Mouse (Mus musculus): Measurements from ENCODE around the gene Lrrc40.
A peak's percentile ranks its signal among the peaks of the same experiment; 100 is the strongest.

Gene Lrrc40

GRCm38 (mm10) chr3:158036329-158036988 lies at the start of gene Lrrc40, which contains the start of gene Srsf11:
Lrrc40 (plus strand) TSS chr3:158036662.
Srsf11 (minus strand) TSS chr3:158036639.
- peak; percentile 91 for DNase-seq (ENCODE audit: low read depth, low spot score)

GRCm38 (mm10) chr3:157993322-157993721 lies 43.1 kb upstream of the Lrrc40 start:
- no peak for DNase-seq (ENCODE audit: low read depth, low spot score)

- no peak for DNase-seq (ENCODE audit: low read depth, low spot score)
Observed at GRCm38 (mm10) chr3:157995726-157996125, 40.7 kb upstream of the Lrrc40 start.

GRCm38 (mm10) chr3:157998742-157999369 lies 37.6 kb upstream of the Lrrc40 start:
- DNase-seq (ENCODE audit: low read depth, low spot score), result no peak

- no peak for DNase-seq (ENCODE audit: low read depth, low spot score)
Observed at GRCm38 (mm10) chr3:158008647-158009046, 27.8 kb upstream of the Lrrc40 start.

- DNase-seq (ENCODE audit: low read depth, low spot score), result no peak
Observed at GRCm38 (mm10) chr3:158009762-158010320, 26.6 kb upstream of the Lrrc40 start.

- peak; percentile 74 for DNase-seq (ENCODE audit: low read depth, low spot score)
Observed at GRCm38 (mm10) chr3:158031371-158031925, 5.0 kb upstream of the Lrrc40 start.

GRCm38 (mm10) chr3:158032106-158032505 lies 4.4 kb upstream of the Lrrc40 start:
- DNase-seq (ENCODE audit: low read depth, low spot score), result no peak

GRCm38 (mm10) chr3:158035866-158036265 lies 596 bp upstream of the Lrrc40 start:
- DNase-seq (ENCODE audit: low read depth, low spot score), result no peak

- DNase-seq (ENCODE audit: low read depth, low spot score), result no peak
Observed at GRCm38 (mm10) chr3:158038106-158038505, 1.6 kb downstream of the Lrrc40 start.

- no peak for DNase-seq (ENCODE audit: low read depth, low spot score)
Observed at GRCm38 (mm10) chr3:158040755-158041154, 4.3 kb downstream of the Lrrc40 start.

GRCm38 (mm10) chr3:158049508-158049907 lies 13.0 kb downstream of the Lrrc40 start:
- DNase-seq (ENCODE audit: low read depth, low spot score), result no peak

GRCm38 (mm10) chr3:158060621-158061291 lies 24.3 kb downstream of the Lrrc40 start:
- DNase-seq (ENCODE audit: low read depth, low spot score), result no peak

GRCm38 (mm10) chr3:158061811-158062523 lies 25.5 kb downstream of the Lrrc40 start:
- no peak for DNase-seq (ENCODE audit: low read depth, low spot score)

GRCm38 (mm10) chr3:158065256-158065655 lies 28.8 kb downstream of the Lrrc40 start:
- no peak for DNase-seq (ENCODE audit: low read depth, low spot score)

- DNase-seq (ENCODE audit: low read depth, low spot score), result no peak
Observed at GRCm38 (mm10) chr3:158067916-158068315, 31.5 kb downstream of the Lrrc40 start.

- no peak for DNase-seq (ENCODE audit: low read depth, low spot score)
Observed at GRCm38 (mm10) chr3:158068613-158069263, 32.3 kb downstream of the Lrrc40 start.

- no peak for DNase-seq (ENCODE audit: low read depth, low spot score)
Observed at GRCm38 (mm10) chr3:158075004-158075403, 38.5 kb downstream of the Lrrc40 start.

- peak; percentile 4 for DNase-seq (ENCODE audit: low read depth, low spot score)
Observed at GRCm38 (mm10) chr3:158076685-158077379, 40.4 kb downstream of the Lrrc40 start.

GRCm38 (mm10) chr3:158077380-158077772 lies 40.9 kb downstream of the Lrrc40 start:
- no peak for DNase-seq (ENCODE audit: low read depth, low spot score)
